Mouse (Mus musculus): ENCODE measurements at regions not wholly inside any gene's neighbourhood (a gene's known extent, or its start where the extent isn't known, plus 50 kb on each side); places are given as distances from the start of the nearest gene placed in this dataset.
"Not testable (repeated sequence)": the region's sequence is repeated elsewhere in the genome, so short reads cannot be mapped to it uniquely, and the experiment has no call there.

DNA sequence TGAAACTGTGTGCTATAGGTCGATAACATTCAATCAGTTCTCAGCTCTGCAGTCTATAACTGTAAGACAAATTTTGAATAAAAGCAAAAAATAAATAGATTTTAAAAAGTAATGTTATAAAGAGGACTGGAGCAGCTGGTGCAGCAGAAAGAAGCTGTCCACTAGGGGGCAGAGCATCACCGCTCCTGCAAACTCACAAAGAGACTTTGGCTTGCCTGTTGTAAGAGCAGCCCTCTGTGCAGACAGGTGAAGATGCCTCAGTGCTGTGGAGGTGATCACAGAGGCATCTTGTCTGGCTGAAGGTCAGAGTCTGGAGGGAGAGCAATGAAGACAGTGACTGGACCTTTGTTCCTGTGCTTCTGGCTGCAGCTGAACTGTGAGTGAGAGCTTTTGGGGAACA, 588.2 kb downstream of the Dad1 start:
- not testable (repeated sequence) for H3K9me3 ChIP-seq (ENCODE audit: control insufficient read depth); H3K4me2 ChIP-seq (replicated peaks; ENCODE audit: low read depth); H3K36me3 ChIP-seq (ENCODE audit: control insufficient read depth, insufficient read depth); H3K27me3 ChIP-seq (replicated peaks; ENCODE audit: control insufficient read depth, insufficient read depth, low read length); ATAC-seq; H3K4me3 ChIP-seq (ENCODE audit: low read depth, low read length); H3K9ac ChIP-seq (ENCODE audit: low read depth, low read length); H3K27ac ChIP-seq (ENCODE audit: low read depth, low read length); H3K4me1 ChIP-seq (replicated peaks; ENCODE audit: control insufficient read depth, insufficient read depth, low read length)
- WGBS, result 10% methylated on average over 2 of the region's 2 CpGs
- TF ChIP-seq CTCF (IDR thresholded peaks at IDR 0.05; ENCODE audit: low read depth), result peak; percentile 76

DNA sequence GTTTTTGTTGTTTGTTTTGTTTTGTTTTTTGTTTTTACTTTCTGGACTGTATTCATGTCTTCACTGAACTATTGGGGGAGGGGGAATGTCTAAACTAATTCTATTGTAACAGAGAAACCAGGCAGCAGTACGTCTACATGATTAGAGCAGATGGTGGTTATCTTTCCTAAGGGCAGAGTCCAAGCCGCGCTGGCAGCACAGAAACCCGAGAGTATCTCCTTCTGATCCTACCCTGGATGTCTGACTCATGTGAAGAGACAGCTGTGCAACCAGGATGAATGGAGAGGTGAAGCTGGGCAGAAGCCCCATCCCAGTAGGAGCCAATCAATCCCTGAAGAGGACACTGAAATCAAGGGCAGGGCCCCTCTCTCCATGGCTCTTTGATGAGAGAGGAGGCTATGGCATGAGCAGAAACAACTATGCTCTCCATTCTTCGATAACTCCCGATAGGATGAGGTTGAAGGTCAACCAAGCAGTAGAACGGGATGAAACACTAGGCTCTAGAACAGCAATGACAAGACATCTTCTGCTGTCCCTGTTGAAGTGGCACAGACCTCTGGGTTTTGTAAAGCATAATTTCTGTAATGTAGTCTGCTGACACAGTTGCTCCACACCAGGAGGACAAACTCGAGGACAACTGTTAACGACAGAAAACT, 591.1 kb downstream of the Dad1 start:
- H3K4me1 ChIP-seq (replicated peaks; ENCODE audit: control insufficient read depth, insufficient read depth, low read length); H3K36me3 ChIP-seq (ENCODE audit: control insufficient read depth, insufficient read depth); H3K27ac ChIP-seq (ENCODE audit: low read depth, low read length); H3K4me2 ChIP-seq (replicated peaks; ENCODE audit: low read depth); H3K9ac ChIP-seq (ENCODE audit: low read depth, low read length); H3K4me3 ChIP-seq (ENCODE audit: low read depth, low read length); H3K27me3 ChIP-seq (replicated peaks; ENCODE audit: control insufficient read depth, insufficient read depth, low read length); H3K9me3 ChIP-seq (ENCODE audit: control insufficient read depth): not testable (repeated sequence)
- peak; percentile 98 for ATAC-seq
- 40% methylated on average over 8 of the region's 9 CpGs for WGBS

DNA sequence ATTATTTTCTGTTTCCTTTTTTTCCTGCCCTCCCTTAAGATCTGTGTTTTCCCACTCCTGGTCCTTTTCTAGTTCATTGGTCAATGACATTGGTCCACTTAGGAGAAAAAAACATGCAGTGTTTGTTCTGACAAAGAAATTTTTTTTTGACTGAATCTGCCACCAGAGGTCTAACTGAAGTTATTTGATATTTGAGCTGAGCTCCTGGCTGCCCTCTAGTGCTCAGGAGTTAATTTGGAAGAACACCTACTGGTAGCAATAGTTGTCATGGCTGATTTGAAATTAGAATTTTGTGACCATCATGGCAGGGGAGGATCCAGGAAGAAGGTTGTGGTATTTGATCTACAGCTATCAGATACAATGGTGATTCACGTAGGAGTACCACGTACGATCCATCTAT, 599.2 kb downstream of the Dad1 start:
- H3K27ac ChIP-seq (ENCODE audit: low read depth, low read length); H3K9ac ChIP-seq (ENCODE audit: low read depth, low read length); H3K4me1 ChIP-seq (replicated peaks; ENCODE audit: control insufficient read depth, insufficient read depth, low read length); H3K9me3 ChIP-seq (ENCODE audit: control insufficient read depth); H3K4me3 ChIP-seq (ENCODE audit: low read depth, low read length); H3K27me3 ChIP-seq (replicated peaks; ENCODE audit: control insufficient read depth, insufficient read depth, low read length); H3K36me3 ChIP-seq (ENCODE audit: control insufficient read depth, insufficient read depth); ATAC-seq; H3K4me2 ChIP-seq (replicated peaks; ENCODE audit: low read depth): not testable (repeated sequence)
- peak; percentile 51 for TF ChIP-seq CTCF (IDR thresholded peaks at IDR 0.05; ENCODE audit: low read depth)
- 96% methylated on average over 3 of the region's 3 CpGs for WGBS

DNA sequence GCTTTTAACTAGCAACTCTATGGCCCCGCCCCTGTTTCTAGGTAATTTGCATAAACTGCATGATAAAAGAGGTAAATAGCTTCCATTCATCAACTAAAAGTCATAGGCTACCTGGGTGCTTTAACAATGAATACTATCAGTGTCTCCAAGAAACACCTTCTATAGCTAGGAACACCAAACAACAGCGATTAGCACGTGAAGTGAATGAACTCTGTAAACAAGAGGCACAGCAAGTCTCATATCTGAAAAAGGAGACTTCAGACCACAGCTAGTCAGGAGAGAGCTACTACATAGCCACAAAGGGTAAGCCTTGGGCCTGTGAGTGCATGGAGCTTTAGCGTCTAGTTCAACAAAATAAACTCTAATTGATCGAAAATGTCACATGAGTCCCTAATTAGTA, 602.8 kb downstream of the Dad1 start:
- not testable (repeated sequence) for H3K27me3 ChIP-seq (replicated peaks; ENCODE audit: control insufficient read depth, insufficient read depth, low read length); H3K4me1 ChIP-seq (replicated peaks; ENCODE audit: control insufficient read depth, insufficient read depth, low read length); H3K4me2 ChIP-seq (replicated peaks; ENCODE audit: low read depth); ATAC-seq; H3K36me3 ChIP-seq (ENCODE audit: control insufficient read depth, insufficient read depth); H3K27ac ChIP-seq (ENCODE audit: low read depth, low read length); H3K9me3 ChIP-seq (ENCODE audit: control insufficient read depth); H3K9ac ChIP-seq (ENCODE audit: low read depth, low read length); H3K4me3 ChIP-seq (ENCODE audit: low read depth, low read length)
- WGBS, result 59% methylated on average over 4 of the region's 5 CpGs

DNA sequence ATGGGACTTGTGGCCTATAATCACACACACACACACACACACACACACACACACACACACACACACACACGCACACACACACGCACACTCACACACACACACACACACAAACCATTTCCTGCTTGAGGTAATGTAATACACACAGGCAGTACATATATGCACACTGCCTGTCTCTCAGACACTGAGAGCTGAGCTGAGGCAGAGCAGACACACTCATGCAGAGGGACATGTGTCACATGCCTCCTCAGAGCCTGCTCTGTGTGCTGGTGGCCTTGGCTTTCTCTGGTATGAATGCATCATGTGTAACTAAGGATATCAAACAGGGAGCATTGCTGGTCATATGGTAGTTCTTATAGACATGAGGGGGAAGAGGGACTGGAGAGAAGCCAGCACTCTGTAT, 604.7 kb downstream of the Dad1 start:
- H3K4me3 ChIP-seq (ENCODE audit: low read depth, low read length); H3K27me3 ChIP-seq (replicated peaks; ENCODE audit: control insufficient read depth, insufficient read depth, low read length); ATAC-seq; H3K9ac ChIP-seq (ENCODE audit: low read depth, low read length); H3K4me1 ChIP-seq (replicated peaks; ENCODE audit: control insufficient read depth, insufficient read depth, low read length); H3K36me3 ChIP-seq (ENCODE audit: control insufficient read depth, insufficient read depth); H3K9me3 ChIP-seq (ENCODE audit: control insufficient read depth); H3K27ac ChIP-seq (ENCODE audit: low read depth, low read length); H3K4me2 ChIP-seq (replicated peaks; ENCODE audit: low read depth): not testable (repeated sequence)
- 85% methylated on average over 2 of the region's 2 CpGs for WGBS

DNA sequence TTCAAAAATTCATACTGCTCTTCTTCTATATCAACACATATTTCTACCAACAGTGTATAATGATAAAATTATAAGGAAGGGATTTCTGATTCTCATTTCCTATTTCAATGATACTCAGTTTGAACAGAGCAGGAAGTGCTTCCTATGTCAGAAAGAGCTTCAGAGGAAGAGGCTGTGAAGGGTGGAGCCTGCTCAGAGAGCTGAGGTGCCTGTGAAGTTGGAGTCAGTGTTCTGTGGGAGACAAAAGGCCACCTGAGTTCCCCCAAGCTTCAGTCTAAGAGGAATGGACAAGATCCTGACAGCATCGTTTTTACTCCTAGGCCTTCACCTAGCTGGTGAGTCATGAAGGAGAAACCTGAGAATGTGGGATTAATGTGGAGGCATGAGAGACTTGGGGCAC, 613.5 kb downstream of the Dad1 start:
- not testable (repeated sequence) for H3K9ac ChIP-seq (ENCODE audit: low read depth, low read length); ATAC-seq; H3K9me3 ChIP-seq (ENCODE audit: control insufficient read depth); H3K4me2 ChIP-seq (replicated peaks; ENCODE audit: low read depth); H3K4me1 ChIP-seq (replicated peaks; ENCODE audit: control insufficient read depth, insufficient read depth, low read length); H3K4me3 ChIP-seq (ENCODE audit: low read depth, low read length); H3K36me3 ChIP-seq (ENCODE audit: control insufficient read depth, insufficient read depth); H3K27me3 ChIP-seq (replicated peaks; ENCODE audit: control insufficient read depth, insufficient read depth, low read length); H3K27ac ChIP-seq (ENCODE audit: low read depth, low read length)
- 46% methylated on average over 1 of the region's 1 CpGs for WGBS

DNA sequence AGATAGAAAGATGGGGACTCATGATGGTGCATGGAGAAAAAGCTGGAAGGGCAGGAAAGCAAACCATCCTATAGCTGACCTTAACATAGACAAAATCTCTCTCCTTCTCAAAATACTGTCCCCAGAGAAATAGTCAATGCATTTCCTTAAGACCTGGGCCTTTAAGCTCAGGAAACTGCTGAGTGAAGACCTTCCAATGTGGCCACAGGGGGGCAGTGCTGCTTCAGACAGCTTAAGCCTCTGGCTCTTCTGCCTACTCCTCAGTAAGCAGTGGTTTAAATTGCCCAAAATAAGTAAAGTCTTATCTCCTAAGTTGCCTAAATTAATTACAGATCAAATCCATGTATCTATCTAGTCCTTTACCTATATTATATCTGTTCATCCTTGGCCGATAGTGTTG, 616.2 kb downstream of the Dad1 start:
- H3K4me1 ChIP-seq (replicated peaks; ENCODE audit: control insufficient read depth, insufficient read depth, low read length); H3K27me3 ChIP-seq (replicated peaks; ENCODE audit: control insufficient read depth, insufficient read depth, low read length); H3K4me2 ChIP-seq (replicated peaks; ENCODE audit: low read depth); H3K9ac ChIP-seq (ENCODE audit: low read depth, low read length); H3K4me3 ChIP-seq (ENCODE audit: low read depth, low read length); H3K9me3 ChIP-seq (ENCODE audit: control insufficient read depth); H3K27ac ChIP-seq (ENCODE audit: low read depth, low read length); ATAC-seq; H3K36me3 ChIP-seq (ENCODE audit: control insufficient read depth, insufficient read depth): not testable (repeated sequence)
- TF ChIP-seq CTCF (IDR thresholded peaks at IDR 0.05; ENCODE audit: low read depth), result peak; percentile 73
- 89% methylated on average over 1 of the region's 1 CpGs for WGBS

DNA sequence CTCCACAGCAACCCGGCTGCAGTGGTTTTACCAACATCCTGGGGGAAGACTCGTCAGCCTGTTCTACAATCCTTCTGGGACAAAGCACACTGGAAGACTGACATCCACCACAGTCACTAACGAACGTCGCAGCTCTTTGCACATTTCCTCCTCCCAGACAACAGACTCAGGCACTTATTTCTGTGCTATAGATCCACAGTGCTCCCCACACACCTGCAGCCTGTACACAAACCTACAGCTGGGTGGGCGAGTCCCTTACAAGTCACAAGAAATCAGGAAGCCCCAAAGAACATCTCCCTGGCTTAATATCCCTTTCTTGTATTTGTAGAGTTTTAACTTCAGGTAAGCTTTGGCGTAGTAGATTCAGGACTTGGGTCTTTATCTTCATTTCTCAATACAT, 618.7 kb downstream of the Dad1 start:
- not testable (repeated sequence) for H3K27ac ChIP-seq (ENCODE audit: low read depth, low read length); H3K4me2 ChIP-seq (replicated peaks; ENCODE audit: low read depth); H3K9me3 ChIP-seq (ENCODE audit: control insufficient read depth); H3K36me3 ChIP-seq (ENCODE audit: control insufficient read depth, insufficient read depth); ATAC-seq; H3K4me3 ChIP-seq (ENCODE audit: low read depth, low read length); H3K9ac ChIP-seq (ENCODE audit: low read depth, low read length); H3K4me1 ChIP-seq (replicated peaks; ENCODE audit: control insufficient read depth, insufficient read depth, low read length); H3K27me3 ChIP-seq (replicated peaks; ENCODE audit: control insufficient read depth, insufficient read depth, low read length)
- 55% methylated on average over 7 of the region's 7 CpGs for WGBS

DNA sequence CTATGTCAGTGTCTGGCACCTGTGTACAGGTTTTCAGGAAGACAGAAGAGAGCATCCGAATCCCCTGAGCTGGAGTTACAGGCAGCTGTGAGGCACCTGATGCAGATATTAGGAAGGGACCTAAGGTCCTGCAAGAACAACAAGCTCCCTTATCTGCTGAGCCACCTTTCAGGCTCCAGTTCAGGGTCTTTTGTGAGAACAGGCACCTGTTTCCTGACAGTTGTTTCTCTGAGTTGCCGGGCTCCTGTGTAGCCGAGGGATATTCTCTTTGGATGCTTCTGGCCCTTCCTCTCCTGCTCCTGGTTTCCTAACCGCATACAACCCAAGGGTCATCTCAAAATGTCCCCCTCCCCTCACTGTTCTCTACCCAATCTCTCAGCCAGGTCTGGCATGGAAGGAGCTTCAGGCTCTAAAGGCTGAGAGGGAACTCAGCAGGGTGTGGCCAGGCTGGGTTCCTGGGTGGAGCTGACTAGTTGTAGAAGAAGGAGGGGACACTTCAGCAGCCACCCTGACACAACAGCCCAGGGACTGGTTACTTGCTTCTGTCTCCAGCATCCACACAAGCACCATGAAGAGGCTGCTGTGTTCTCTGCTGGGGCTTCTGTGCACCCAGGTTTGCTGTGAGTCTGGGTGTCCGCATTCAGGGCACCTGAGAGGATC, 619.5 kb downstream of the Dad1 start:
- not testable (repeated sequence) for H3K4me1 ChIP-seq (replicated peaks; ENCODE audit: control insufficient read depth, insufficient read depth, low read length); H3K4me3 ChIP-seq (ENCODE audit: low read depth, low read length); H3K36me3 ChIP-seq (ENCODE audit: control insufficient read depth, insufficient read depth); H3K4me2 ChIP-seq (replicated peaks; ENCODE audit: low read depth); H3K9me3 ChIP-seq (ENCODE audit: control insufficient read depth); H3K27me3 ChIP-seq (replicated peaks; ENCODE audit: control insufficient read depth, insufficient read depth, low read length); H3K27ac ChIP-seq (ENCODE audit: low read depth, low read length); H3K9ac ChIP-seq (ENCODE audit: low read depth, low read length); ATAC-seq
- 47% methylated on average over 5 of the region's 5 CpGs for WGBS
